Mouse (Mus musculus) lung, embryonic 16.5 days (tissue): ENCODE data around the gene Daam1. TPM values are rescaled to one million over a fixed set of nuclear protein-coding genes. Genes with fewer than 3 reads are reported as not detected.

ENCODE experiments used
- ATAC-seq: fragments of 200-750 bp; cut with Nextera tagmentation; 2 replicates; pipeline ENCODE4 v1.8.0; 2017; ENCODE audit warnings: low read depth, mild to moderate bottlenecking, moderate library complexity
- H3K27ac ChIP-seq: fragments of 300-500 bp; sonication (generic); 2 replicates; pipeline ENCODE4 v1.5.1; 2014; ENCODE audit warnings: mild to moderate bottlenecking, control low read depth, low read length
- H3K27me3 ChIP-seq: fragments of 300-500 bp; sonication (generic); 2 replicates; pipeline ENCODE4 v1.6.1; 2014; ENCODE audit warnings: low read depth, low read length, mixed read lengths; ENCODE audit not compliant: control insufficient read depth, insufficient read depth
- H3K36me3 ChIP-seq: fragments of 300-500 bp; sonication (generic); 2 replicates; pipeline ENCODE4 v1.6.1; 2014; ENCODE audit warnings: low read length; ENCODE audit not compliant: control insufficient read depth, insufficient read depth
- H3K4me1 ChIP-seq: fragments of 300-500 bp; sonication (generic); replicated peaks from 2 replicates; pipeline ENCODE4 v1.6.1; 2014; ENCODE audit warnings: low read length, mixed read lengths; ENCODE audit not compliant: control insufficient read depth, insufficient read depth
- H3K4me2 ChIP-seq: fragments of 300-500 bp; sonication (generic); 2 replicates; pipeline ENCODE4 v1.6.1; 2014; ENCODE audit warnings: low read depth, low read length, control low read depth
- H3K4me3 ChIP-seq: fragments of 300-500 bp; sonication (generic); 2 replicates; pipeline ENCODE4 v1.5.1; 2014; ENCODE audit warnings: mild to moderate bottlenecking, low read length, control low read depth
- H3K9ac ChIP-seq: fragments of 300-500 bp; sonication (generic); 2 replicates; pipeline ENCODE4 v1.6.1; 2014; ENCODE audit warnings: low read length, control low read depth
- H3K9me3 ChIP-seq: fragments of 300-500 bp; sonication (generic); 2 replicates; pipeline ENCODE4 v1.6.1; 2016; ENCODE audit warnings: low read length; ENCODE audit not compliant: control insufficient read depth
- WGBS: fragments of 180-500 bp; shearing (Covaris S2); extraction: QIAGEN DNeasy Blood & Tissue Kit; methylation state at CpG from one replicate; pipeline ENCODE4 v1.1.7; 2014; 5-methylcytosine and 5-hydroxymethylcytosine counted together
- polyA plus RNA-seq: library from polyadenylated mRNA; unstranded; fragments of >200 nt; fragmentation: Nextera tagmentation; extraction: Ambion mirVana; gene quantifications from 2 replicates; pipeline ENCODE4 v1.2.1, GENCODE M21; 2015

The Daam1 gene
- polyA plus RNA-seq, 1 experiment from 2014 or later = 16.0 TPM

- peaks cover 11% of the 10 kb centered on the region for H3K36me3 ChIP-seq
- H3K4me3 ChIP-seq = no peak overlapping the region
- H3K9ac ChIP-seq = no peak overlapping the region
- H3K4me1 ChIP-seq = peaks cover 40% of the 10 kb centered on the region
- H3K27me3 ChIP-seq = no peaks in the 10 kb centered on the region
- H3K9me3 ChIP-seq = no peaks in the 10 kb centered on the region
- H3K27ac ChIP-seq = no peak overlapping the region
- no peak for ATAC-seq
- H3K4me2 ChIP-seq = no peak overlapping the region
- WGBS = 64% methylated on average over 12 of the region's 12 CpGs
Measured at GRCm38 (mm10) chr12:71978513-71979352, 147.9 kb downstream of the Daam1 start.

GRCm38 (mm10) chr12:71980166-71980565 lies 149.3 kb downstream of the Daam1 start:
- peaks cover 41% of the 10 kb centered on the region for H3K4me1 ChIP-seq
- no peak overlapping the region for H3K9ac ChIP-seq
- H3K36me3 ChIP-seq = peaks cover 14% of the 10 kb centered on the region
- H3K4me3 ChIP-seq = no peak overlapping the region
- no peak overlapping the region for H3K27ac ChIP-seq
- H3K9me3 ChIP-seq = no peaks in the 10 kb centered on the region
- WGBS = 47% methylated on average over 6 of the region's 6 CpGs
- H3K4me2 ChIP-seq = no peak overlapping the region
- no peak for ATAC-seq
- no peaks in the 10 kb centered on the region for H3K27me3 ChIP-seq

DNA sequence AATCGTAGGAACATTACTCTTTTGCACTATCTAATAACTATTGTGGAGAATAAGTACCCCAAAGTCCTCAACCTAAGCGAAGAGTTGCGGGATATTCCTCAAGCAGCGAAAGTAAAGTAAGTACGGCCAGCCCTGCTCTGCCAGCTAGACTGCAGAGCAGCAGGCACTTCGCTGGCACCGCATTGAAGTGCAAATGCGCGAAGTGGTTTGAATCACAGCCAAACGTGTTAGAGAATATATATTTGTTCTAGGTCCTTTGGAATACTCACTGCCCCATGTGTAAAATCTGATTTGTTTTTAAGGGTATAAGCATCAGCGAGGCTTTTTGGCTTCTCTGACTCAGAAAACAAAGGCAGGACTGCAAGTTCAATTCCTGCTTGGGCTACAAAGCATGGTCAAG lies 149.9 kb downstream of the Daam1 start:
- H3K4me2 ChIP-seq = no peak overlapping the region
- 63% methylated on average over 11 of the region's 11 CpGs for WGBS
- no peak overlapping the region for H3K9ac ChIP-seq
- no peaks in the 10 kb centered on the region for H3K27me3 ChIP-seq
- no peaks in the 10 kb centered on the region for H3K9me3 ChIP-seq
- no peak for ATAC-seq
- H3K27ac ChIP-seq = peak overlapping the region; percentile 77
- H3K4me3 ChIP-seq = no peak overlapping the region
- H3K36me3 ChIP-seq = peaks cover 15% of the 10 kb centered on the region
- peaks cover 35% of the 10 kb centered on the region for H3K4me1 ChIP-seq

DNA sequence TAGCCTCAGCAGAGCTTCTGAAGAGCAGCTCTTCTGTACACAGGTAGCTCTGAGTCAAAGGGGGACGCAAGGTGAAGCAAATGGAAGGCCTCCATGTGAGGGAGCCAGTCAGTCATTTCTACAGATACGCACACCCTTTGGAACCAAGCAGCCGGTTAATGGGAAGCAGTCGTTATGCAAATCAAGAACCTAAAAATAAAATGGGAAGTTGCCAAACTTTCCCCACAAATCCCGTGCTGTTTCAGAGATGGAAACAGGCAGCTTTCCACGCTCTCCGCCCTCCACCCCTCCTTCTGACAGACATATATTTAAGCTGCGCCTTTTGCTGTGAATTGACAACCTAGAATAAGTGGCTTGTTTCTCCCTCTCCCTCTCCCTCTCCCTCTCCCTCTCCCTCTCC lies 150.4 kb downstream of the Daam1 start:
- Histone ChIP-seq H3K4me2 (no peak overlapping the region), H3K27ac (peak overlapping the region; percentile 77), H3K4me1 (peaks cover 30% of the 10 kb centered on the region), H3K36me3 (peaks cover 20% of the 10 kb centered on the region), H3K4me3 (no peak overlapping the region), H3K9ac (no peak overlapping the region), H3K27me3 (no peaks in the 10 kb centered on the region), H3K9me3 (no peaks in the 10 kb centered on the region)
- 51% methylated on average over 8 of the region's 8 CpGs for WGBS
- ATAC-seq = peak; percentile 30

GRCm38 (mm10) chr12:71981791-71982190 lies 150.9 kb downstream of the Daam1 start:
- Histone ChIP-seq H3K4me3 (no peak overlapping the region), H3K36me3 (peaks cover 25% of the 10 kb centered on the region), H3K4me2 (no peak overlapping the region), H3K9ac (no peak overlapping the region), H3K9me3 (no peaks in the 10 kb centered on the region), H3K27ac (peak overlapping the region; percentile 77; the same call in 1 of the 2 replicates), H3K4me1 (peaks cover 26% of the 10 kb centered on the region), H3K27me3 (no peaks in the 10 kb centered on the region)
- ATAC-seq = 0 out of 2 replicates have a peak, but pooled peaks have one; percentile 18
- 59% methylated on average over 5 of the region's 5 CpGs for WGBS

GRCm38 (mm10) chr12:71983102-71983715 lies 152.3 kb downstream of the Daam1 start:
- H3K4me1 ChIP-seq = peaks cover 22% of the 10 kb centered on the region
- H3K27me3 ChIP-seq = no peaks in the 10 kb centered on the region
- no peak overlapping the region for H3K4me3 ChIP-seq
- no peak for ATAC-seq
- H3K9me3 ChIP-seq = no peaks in the 10 kb centered on the region
- H3K27ac ChIP-seq = no peak overlapping the region
- 61% methylated on average over 10 of the region's 10 CpGs for WGBS
- H3K36me3 ChIP-seq = peaks cover 26% of the 10 kb centered on the region
- H3K9ac ChIP-seq = no peak overlapping the region
- H3K4me2 ChIP-seq = no peak overlapping the region

DNA sequence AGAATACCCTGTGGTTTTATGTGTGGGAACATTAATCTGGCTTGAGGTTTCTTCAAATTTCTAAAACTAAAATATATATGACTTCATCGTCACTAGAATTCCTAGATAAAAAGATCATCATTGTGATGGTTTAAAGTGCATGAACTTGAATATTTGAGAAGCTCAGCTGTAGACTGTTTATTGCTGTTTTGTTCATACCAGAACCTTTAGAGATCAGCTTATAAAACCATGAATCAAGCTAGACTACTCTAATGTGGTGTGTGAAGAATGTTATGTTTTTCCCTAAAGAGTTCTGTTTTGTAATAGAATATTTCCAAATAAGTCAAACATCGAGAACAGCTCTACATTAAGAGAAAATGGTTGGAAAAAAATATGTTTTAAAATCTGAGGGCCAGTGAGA lies 156.3 kb downstream of the Daam1 start:
- WGBS = 75% methylated on average over 2 of the region's 2 CpGs
- ATAC-seq = no peak
- no peak overlapping the region for H3K4me3 ChIP-seq
- no peak overlapping the region for H3K9ac ChIP-seq
- no peaks in the 10 kb centered on the region for H3K27me3 ChIP-seq
- H3K9me3 ChIP-seq = no peaks in the 10 kb centered on the region
- H3K27ac ChIP-seq = no peak overlapping the region
- peaks cover 4% of the 10 kb centered on the region; the same call in 1 of the 2 replicates for H3K4me1 ChIP-seq
- H3K4me2 ChIP-seq = no peak overlapping the region
- H3K36me3 ChIP-seq = peaks cover 51% of the 10 kb centered on the region

DNA sequence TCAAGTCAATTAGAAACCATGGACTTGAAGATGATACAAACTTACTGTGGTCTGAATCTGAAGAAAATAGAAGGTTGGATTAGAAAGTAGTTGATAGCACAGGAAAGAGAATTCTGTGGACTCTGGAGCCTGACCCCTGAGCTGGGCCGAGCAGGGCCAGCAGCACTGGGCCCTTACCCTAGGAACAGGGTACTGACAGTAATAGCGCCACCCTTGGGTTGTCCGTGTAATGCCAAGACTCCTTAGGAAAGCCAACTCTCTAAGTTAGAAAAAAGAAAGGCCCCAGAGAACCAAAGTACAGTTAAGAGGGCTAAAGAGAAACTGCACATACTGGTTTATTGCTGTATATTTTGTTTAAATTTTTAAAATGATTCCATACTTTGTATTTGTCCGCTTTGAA lies 157.0 kb downstream of the Daam1 start:
- H3K9ac ChIP-seq = no peak overlapping the region
- 84% methylated on average over 4 of the region's 4 CpGs for WGBS
- no peaks in the 10 kb centered on the region for H3K9me3 ChIP-seq
- H3K27me3 ChIP-seq = no peaks in the 10 kb centered on the region
- H3K27ac ChIP-seq = no peak overlapping the region
- no peak overlapping the region for H3K4me2 ChIP-seq
- H3K4me1 ChIP-seq = peaks cover 4% of the 10 kb centered on the region; the same call in 1 of the 2 replicates
- H3K4me3 ChIP-seq = no peak overlapping the region
- H3K36me3 ChIP-seq = peaks cover 53% of the 10 kb centered on the region
- ATAC-seq = no peak

- Histone ChIP-seq H3K4me2 (no peak overlapping the region), H3K4me1 (peaks cover 4% of the 10 kb centered on the region; the same call in 1 of the 2 replicates), H3K36me3 (peaks cover 50% of the 10 kb centered on the region), H3K9ac (no peak overlapping the region), H3K27me3 (no peaks in the 10 kb centered on the region), H3K4me3 (no peak overlapping the region), H3K27ac (no peak overlapping the region), H3K9me3 (no peaks in the 10 kb centered on the region)
- ATAC-seq = no peak
- 92% methylated on average over 17 of the region's 17 CpGs for WGBS
Measured at GRCm38 (mm10) chr12:71989596-71989995, 158.7 kb downstream of the Daam1 start.
